Mouse (Mus musculus): ENCODE measurements around the gene Cyp2s1.
"Not testable (repeated sequence)": the region's sequence is repeated elsewhere in the genome, so short reads cannot be mapped to it uniquely, and the experiment has no call there.

Gene Cyp2s1

DNA sequence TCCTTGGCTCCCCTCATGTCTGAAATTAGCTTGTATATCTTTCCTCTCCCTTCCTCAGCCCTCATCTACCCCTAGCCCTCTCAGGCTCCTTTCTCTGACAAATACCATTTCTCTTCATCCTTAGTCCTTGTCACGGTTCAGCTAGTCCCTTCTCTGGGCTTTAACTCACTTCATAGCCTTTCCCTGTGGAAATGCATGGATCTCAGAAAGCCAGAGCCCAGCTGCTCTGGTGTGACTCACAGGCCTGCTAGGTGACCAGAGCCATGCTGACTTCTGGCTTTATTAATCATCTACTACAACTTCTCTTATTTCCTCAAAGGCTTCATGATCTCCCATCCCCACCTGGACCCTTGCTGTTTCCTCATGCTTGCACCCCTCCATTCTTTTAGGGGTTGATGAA lies 4.5 kb downstream of the Cyp2s1 start:
- DNase-seq (ENCODE audit: low spot score in 2 of 2), result no peak

DNA sequence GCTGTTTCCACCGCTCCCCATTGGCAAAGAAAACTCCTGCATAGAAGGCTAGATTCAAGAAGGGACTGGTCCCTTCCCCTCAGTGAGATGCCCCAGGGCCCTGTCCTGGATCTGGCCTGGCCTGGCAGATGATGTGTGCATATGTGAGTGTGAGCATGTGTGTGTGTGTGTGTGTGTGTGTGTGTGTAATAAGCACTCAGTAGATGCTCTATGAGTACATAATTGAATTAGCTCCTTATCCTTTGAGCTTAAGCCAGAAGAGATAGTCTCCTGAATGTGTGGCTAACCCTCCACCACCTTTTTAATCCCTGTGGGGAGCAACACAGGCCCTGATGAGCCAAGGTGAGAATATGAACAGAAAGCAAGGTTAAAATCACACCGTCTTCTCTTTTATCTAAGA lies 5.0 kb downstream of the Cyp2s1 start:
- no peak for DNase-seq (ENCODE audit: low spot score in 2 of 2)

DNA sequence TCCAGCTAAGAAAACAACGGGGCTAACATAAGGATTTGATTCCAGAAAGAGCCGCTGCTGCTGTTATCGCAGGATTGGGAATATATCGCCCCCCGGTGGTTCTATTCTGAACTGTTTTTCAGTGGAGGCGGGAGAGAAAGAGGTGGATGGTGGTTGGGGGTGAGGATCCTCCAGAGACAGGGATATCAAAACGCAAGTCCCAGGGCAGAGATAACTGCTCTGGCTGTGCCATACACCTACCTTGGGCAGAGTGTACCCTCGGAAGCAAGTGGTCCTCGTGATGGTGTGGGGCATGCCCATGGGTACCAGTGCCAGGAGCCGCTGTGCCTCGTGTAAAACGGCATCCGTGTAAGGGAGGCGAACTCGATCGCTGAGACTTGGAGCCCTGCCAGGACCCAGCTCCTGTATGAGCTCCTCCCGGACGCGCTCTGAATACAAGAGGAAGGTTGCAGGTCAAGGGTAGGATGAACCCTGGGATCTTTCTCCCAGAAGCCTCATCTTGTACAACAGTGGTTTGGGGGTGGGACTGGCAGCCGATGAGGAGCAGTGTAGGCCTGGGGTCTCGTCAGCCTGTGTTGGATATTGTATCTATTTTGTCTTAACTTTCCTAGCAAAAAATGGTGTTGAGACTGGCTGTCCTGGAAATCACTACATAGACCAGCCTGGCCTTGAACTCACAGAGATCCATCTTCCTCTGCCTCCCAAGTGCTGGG lies 10.9 kb downstream of the Cyp2s1 start:
- peak; percentile 32 to 84 for DNase-seq (ENCODE audit: low spot score in 2 of 2)

DNA sequence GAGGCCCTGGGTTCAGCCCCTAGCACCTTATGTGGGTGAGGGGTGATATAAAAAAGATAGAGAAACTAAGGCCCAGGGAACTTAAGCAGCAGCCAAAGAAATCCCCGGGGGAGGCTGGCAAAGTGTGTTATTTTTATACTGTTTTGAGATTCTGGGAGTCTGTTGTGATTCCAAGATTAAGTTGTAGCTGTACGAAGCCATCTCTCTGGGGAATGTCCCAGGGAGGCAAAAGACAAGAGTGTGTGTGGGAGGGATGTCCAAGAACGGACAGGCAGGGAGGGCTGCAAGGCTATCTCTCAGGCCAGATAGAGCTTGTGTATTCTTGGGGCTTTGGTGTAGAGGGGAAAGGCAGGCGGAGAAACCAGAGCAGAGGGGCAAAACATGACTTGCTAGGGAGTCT lies 11.9 kb downstream of the Cyp2s1 start:
- no peak for DNase-seq (ENCODE audit: low spot score in 2 of 2)

DNA sequence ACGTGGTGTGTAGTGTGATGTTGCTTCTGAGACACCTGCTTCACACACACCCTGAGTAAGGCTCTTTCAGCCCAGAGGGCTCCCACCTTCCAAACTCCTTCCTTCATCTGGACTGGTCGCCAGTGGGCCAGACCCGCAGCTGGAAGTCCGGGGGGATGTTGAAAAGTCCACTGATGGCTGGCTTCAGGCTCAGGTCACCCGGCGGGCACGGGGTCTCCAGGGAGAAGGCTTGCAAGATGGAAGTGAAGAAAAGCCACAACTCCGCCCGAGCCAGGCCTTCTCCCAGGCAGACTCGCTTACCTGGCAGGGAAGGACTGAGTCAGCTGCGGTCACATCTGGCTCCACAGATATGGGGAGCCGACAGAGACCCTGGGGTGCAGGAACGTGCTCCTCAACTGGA lies 13.3 kb downstream of the Cyp2s1 start:
- no peak for DNase-seq (ENCODE audit: low spot score in 2 of 2)

DNA sequence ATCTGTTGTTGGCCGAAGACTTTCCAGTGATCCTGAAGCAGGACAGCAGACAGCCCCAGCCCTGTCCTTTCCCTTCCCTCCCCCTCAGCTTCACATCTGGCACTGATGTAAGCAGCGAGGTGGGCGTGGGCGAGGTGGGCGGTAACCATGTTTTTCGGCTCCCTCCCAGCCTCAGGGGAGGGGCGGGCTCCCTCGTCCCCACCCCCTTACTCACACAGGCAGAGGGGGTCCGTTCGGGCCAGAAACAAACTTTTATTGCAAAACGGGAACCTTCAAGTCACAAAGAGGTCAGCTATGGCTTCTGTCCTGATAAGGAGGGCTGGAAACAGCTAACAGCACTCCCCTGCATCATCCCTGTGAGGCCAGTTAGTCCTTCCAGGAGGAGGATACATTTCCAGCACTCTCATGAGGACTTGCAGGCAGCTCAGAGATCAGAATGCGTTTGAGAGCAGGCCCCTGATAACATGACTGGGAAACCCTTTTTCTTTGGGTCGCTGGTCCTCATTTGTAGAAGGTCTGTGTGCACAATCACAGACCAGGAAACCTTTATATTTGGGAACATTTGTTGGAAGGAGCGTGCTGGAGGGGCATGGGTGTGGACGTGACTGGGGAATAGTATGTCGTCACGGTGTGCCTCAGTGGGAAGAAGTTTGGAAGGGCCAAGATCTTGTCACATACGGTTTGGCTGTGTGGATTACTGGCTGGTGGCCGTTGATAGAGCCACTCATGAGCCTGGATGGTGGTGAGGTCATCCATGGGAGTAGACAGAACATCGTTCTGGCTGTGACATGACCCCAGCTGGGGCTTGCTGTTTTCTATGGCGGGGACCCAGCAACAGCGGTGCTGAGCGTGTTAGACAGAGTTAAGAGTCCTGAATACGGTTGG lies 14.2 kb downstream of the Cyp2s1 start:
- DNase-seq (ENCODE audit: low spot score in 2 of 2), result no peak

DNA sequence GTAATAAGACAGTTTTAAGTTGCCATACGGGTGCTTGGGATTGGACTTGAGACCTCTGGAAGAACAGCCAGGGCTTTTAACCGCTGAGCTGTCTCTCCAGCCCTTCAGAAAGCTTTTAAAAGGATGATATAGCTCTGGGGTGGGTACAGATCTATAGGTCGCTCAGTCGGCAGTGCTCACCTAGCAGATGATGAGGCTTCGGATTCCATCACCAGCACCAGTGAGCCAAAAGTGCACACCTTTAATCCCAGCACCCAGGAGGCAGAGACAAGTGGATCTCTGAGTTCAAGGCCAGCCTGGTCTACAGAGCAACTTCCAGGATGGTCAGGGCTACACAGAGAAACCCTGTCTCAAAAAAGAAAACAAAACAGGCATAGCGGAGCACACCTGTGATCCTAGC lies 15.7 kb downstream of the Cyp2s1 start:
- DNase-seq (ENCODE audit: low spot score in 2 of 2), result no peak

DNA sequence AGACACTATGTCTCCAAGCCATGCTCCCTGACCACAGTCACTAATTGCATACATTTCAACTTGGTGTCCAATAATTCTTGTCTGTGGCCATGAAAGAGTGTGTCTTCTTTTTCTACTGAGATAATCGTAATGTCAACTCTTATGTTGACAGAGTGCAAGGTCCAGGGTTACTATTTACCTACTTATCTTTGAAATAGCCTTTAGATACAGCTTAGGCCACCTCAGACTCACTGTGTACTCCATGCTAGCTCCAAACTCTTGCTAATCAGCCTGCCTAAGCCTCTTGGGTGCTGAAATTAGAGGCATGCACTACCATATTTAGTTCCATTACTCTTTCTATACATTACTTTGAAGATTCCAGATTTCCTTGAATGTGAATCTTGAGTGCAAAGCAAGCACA lies 17.3 kb downstream of the Cyp2s1 start:
- no peak for DNase-seq (ENCODE audit: low spot score in 2 of 2)

DNA sequence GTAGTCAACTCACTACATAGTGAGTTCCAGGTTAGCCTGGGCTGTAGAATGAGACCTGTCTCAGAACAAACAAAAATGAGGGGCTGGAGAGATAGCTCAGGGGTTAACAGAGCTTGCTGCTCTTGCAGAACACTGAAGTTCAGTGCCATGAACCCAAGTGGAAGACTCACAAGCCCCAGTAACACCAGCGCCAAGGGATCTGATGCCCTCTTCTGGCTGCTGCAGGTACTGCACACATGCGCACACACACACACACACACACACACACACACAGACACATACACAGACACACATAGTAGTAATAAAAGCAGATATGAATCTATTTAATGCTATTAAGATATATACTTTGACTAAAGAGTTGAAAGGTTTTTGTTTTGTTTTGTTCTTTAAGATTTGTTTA lies 18.2 kb downstream of the Cyp2s1 start:
- DNase-seq (ENCODE audit: low spot score in 2 of 2), result no peak

DNA sequence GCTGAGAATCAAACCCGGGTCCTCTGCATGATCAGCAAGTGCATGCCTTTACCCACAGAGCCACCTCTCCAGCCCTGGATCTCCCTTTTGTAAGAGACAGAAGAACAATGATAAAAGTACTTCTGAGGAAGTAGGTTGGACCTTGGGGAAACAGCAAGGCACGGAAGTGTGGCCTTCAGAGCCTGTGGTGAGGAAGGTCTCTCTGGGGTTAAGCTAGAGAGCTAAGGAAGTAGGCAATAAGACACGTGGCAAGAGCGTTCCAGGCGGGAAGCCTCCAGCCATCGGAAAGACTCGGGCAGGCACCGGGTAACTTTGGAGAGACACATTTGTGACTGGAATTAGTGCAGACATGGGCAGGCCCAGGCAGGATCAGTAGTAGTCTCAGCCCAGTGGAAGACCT lies 21.9 kb downstream of the Cyp2s1 start:
- no peak for DNase-seq (ENCODE audit: low spot score in 2 of 2)

DNA sequence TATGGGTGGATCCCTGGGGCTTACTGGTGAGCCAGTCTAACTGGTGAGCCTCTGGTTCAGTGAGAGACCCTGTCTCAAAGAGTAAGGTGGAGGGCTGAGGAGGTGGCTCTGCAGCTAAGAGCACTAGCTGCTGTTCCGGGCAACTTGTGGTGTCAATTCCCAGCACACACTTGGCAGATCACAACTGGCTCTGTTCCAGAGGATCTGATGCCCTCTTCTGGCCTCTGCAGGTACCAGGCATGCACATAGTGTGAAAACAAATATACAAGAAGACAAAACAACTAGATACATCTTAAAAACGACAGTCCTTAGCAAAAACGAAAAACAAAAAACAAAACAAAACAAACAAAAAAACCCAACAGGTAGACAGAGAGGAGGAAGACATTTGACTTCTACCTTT lies 23.0 kb downstream of the Cyp2s1 start:
- DNase-seq (ENCODE audit: low spot score in 2 of 2), result no peak

DNA sequence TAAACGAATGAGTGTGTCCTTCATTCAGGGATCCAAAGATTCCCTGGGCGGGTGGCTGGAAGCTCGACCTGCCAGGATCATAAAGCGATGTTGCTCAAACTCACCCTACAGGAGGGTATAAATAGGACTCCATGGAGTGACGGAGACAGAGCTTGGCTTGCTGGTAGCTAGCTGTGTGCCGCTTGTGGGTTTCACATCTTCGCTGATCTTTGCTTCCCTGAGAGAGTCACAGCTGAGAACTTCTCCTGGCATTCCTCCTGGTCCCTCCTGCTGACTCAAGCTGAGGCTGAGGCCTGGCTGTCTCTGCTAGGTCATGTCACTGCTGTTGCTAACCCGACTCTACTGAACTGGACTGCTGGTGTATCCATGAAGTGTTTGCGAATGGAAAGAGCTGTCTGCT lies 23.7 kb downstream of the Cyp2s1 start:
- DNase-seq (ENCODE audit: low spot score in 2 of 2), result not testable (repeated sequence)

DNA sequence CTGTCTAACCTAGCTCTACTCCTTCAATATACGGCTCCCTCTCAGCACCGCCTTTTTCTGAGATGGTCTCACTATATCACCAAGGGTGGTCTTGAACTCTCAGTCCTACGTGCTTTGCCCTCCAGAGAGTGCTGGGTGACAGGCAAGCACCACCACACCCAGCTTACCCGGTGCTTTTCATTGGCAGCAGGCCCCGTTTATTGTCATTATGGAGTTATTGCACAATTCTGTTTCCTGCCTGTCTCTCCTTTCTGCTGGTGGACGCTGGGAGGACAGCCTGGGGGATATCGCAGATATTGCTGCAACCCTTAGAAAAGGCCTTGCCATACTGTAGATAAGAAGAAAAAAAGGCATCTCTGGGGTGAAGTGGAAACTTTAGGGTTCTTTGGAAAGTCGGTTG lies 26.1 kb downstream of the Cyp2s1 start:
- DNase-seq (ENCODE audit: low spot score in 2 of 2), result no peak

DNA sequence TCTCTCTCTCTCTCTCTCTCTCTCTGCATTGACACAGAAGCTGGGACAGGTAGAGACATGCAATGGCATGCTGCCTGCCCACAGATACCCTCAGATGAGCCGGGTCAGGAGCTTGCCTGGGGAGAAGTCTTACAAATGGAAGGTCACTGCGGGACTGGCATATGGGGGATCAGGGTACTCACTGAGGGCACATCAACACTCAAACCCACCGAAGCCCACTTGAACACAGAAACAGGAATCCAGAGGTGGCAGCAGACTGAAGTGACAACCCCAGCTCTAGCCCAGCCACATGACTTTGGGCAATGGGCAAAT lies 27.6 kb downstream of the Cyp2s1 start:
- no peak for DNase-seq (ENCODE audit: low spot score in 2 of 2)

DNA sequence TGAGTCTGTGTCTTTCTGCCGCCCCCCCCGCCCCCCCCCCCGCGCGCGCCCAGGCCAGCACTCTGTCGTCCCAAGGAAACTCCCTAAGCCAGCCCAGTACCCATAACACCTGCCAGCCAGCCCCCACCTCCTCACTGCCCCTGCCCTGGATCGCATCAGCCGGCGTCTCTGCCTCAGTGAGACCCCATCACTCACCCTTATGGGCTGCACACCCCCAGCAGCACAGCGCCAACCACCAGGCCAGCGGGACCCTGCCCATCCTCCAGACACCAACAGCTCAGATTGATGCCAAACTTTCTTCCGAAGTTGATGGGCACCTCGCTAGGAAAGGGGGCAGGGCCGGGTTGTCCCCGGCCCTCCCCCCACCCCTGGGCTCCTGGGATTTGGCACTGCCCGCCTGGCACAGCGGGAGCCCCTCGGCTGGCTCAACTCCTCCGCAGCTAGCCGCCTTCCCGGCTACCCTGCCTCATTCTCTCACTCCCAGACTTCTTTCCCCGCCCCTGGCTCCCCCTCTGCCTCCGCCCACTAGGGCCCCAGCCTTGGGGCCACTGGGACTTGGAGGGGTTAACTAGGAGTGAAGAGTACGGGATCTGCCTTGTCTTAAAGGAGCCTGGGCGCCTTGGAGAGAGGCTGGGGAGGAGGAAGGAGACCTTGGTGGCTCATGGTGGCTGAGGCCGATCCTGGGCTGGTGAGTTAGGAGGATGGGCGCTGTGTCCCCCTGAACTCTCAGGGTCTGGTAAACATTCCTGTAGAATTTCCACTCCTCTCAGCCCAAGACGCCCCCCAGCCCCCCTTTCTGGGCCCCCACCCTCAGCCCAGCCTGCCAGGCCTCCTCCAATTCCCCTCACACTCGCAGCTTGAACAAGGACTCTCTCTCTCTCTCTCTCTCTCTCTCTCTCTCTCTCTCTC lies 28.2 kb downstream of the Cyp2s1 start, which contains the start of gene Axl:
Gene Axl, minus strand, starts transcription at position 486 of the 909 bp plus-strand sequence.
- peak in 1 of 2 experiments; percentile 44 for DNase-seq (ENCODE audit: low spot score in 2 of 2)

DNA sequence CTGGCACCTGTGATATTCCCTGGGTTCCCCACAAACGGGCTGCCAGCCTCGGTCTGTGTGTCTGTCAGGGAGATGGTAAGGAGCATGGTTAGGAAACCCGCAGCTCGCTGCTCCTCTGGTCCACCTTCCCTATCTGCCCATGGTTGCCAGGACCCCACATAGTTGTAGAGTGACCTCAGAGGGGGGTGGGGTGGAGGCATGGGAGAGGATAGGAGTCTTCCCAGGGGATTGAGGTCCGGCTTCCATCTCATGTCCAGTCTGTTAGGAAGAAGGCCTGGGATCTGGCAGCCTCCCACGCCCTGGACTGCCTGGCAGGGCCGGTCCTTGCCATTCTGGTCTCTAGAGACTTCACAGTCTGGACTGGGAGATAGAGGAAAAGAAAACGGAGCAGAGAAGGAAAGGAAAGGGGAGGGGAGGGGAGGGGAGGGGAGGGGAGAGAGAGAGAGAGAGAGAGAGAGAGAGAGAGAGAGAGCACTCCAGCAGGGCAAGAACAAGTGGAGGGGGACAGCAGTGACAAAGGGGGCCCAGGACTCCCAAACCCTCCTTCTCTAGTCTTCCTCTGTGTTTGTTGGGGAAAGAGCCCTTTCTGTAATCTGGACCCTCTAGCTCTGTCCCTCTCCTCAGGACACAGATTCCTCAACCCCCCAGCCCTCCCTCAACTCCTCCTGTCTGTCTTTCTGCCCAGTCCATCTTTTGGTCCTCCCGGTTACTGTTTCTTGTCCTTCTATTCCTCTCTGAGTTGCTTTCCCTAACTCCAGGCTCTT lies 29.1 kb downstream of the Cyp2s1 start:
- DNase-seq (ENCODE audit: low spot score in 2 of 2), result no peak

DNA sequence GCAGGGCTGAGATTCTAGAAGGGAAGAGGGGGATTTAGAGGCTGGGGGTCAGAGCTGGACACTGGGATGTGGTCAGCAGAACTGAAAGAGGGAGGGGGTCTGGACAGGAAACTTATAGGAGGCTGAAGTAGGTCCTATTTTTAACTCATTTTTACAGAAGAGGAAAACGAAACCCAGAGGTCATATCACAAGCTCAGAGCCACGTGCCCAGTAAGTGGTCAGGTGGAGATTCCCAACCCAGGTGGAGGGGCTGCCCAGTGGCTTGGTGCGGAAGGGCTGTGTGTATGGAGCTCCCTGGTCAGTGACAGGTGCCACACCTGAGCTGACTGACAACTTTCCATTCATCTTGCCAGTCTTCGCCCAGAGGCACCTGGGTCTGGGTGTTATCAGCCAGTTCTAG lies 29.7 kb downstream of the Cyp2s1 start:
- no peak for DNase-seq (ENCODE audit: low spot score in 2 of 2)

DNA sequence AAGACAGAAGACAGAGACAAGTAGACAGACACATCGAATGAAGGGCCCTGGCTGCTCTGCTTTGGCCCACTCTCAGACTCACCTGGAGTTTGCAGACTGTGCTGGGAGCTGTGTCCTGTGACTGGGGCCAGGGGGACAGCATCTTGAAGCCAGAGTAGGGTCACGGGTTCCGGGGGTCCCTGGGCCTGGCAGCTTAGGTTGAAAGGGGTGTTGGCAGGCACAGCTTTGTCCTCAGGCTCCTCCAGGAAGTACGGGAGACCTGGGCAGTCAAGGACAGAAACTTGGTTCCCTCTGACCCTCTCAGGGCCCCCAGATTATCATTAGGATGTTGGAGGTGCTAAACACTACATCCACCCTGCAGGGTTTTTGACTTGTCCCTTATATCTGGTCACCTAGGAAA lies 31.0 kb downstream of the Cyp2s1 start:
- DNase-seq (ENCODE audit: low spot score in 2 of 2), result no peak

DNA sequence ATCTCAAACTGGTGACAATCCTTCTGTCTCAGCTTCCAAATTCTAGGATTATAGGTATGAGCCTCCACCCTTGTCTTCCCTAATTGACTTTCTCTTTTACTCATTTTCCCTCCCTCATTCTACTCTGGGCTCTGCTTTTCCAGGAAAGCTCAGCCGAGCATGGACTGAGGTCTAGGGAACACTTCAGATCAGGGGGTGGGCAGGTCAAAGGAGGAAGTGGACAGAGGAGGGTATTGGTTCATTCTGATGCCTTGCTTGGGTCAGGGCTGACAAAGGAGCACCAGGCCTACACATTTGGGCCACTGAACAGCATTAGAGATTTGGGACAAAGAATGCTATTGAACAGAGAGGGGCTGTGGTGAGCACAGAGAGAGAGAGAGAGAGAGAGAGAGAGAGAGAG lies 31.9 kb downstream of the Cyp2s1 start:
- DNase-seq (ENCODE audit: low spot score in 2 of 2), result no peak

DNA sequence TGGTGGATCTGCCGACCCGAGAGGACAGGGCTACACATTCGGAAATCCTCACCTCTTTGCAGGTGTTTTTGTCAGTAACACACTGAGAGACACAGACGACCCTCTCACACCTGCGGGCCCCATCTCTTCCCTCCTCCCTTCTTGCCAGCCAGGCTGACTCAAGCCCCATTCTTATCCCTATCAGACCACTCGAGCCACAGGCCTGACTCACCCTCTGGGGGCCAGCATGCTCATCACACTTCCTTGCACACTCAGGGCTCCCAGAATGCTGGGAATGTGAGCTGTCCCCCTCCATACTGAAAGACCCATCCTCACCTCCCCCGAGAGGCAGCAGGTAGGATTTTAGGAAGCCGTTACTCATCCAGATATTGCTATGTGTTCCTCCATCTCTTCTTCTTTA lies 33.0 kb downstream of the Cyp2s1 start:
- no peak for DNase-seq (ENCODE audit: low spot score in 2 of 2)

DNA sequence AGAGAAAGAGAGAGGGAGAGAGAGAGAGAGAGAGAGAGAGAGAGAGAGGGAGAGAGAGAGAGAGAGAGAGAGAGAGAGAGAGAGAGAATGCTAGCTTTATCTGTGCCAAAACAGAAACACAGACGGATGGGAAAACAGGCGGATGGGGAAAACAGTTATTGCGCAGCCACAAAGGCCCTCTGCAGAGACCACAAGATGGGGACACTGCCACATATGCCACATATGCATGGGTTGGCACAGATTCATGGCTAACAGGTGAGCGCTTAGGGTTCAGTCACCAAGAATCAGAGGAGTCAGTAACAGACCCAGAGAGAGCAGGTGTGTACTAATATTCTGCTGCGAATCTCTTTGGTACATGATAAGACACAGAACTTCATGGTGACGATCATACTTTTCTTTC lies 34.0 kb downstream of the Cyp2s1 start:
- no peak for DNase-seq (ENCODE audit: low spot score in 2 of 2)

Measured in left cerebral cortex, adult 9 months (tissue).